Mouse (Mus musculus): ENCODE results near the gene Ankrd39.
A peak's percentile ranks its signal among the peaks of the same experiment; 100 is the strongest.

The Ankrd39 gene

GRCm38 (mm10) chr1:36546888-36547471, at the start of gene Ankrd39:
Gene Ankrd39, minus strand, starts transcription at chr1:36547445.
- DNase-seq (ENCODE audit: low spot score): peak; percentile 97

GRCm38 (mm10) chr1:36596114-36596513, 48.9 kb upstream of the Ankrd39 start:
- DNase-seq (ENCODE audit: low spot score): no peak

GRCm38 (mm10) chr1:36595167-36595931, 48.1 kb upstream of the Ankrd39 start:
- no peak for DNase-seq (ENCODE audit: low spot score)

- no peak for DNase-seq (ENCODE audit: low spot score)
Measured at GRCm38 (mm10) chr1:36593099-36593498, 45.9 kb upstream of the Ankrd39 start.

DNA sequence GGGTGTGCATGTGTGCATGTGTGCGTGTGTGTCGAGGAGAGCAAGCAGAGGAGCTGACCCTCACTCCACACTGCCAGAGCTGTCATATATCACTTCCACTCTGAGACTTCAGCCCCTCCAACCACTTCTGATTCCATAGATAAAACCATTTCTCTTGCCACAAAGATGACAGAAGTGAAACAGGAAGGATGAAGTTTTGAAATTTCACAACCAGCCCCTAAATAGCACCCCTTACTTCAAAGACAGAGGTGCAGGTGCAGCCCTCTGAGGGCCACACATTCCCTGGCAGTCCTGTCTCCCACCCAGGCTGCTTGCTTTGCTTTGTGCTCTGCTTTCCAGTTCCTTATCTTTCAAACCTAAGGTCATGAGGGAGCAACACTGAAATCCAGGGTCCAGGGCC, 44.2 kb upstream of the Ankrd39 start:
- DNase-seq (ENCODE audit: low spot score): no peak

DNA sequence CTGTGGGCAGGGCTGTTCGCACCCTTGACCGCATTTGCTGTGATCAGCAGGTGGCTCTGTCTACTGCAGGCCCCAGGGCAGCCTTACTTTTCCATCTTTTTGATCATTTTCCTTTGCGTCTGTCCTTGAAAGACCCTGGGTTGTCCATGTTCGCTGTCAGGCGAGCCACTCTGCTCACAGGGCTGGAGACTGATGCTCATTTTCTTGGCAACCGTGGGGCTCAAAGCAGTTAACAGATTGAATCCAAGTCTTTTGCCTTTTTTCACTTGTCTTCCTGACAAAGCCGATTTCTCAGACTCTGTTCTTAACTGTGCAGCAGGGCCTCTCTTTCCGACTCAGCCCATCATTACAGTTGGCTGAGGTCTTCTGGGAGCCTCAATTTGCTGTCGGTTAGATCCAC, 43.4 kb upstream of the Ankrd39 start:
- DNase-seq (ENCODE audit: low spot score): no peak

DNA sequence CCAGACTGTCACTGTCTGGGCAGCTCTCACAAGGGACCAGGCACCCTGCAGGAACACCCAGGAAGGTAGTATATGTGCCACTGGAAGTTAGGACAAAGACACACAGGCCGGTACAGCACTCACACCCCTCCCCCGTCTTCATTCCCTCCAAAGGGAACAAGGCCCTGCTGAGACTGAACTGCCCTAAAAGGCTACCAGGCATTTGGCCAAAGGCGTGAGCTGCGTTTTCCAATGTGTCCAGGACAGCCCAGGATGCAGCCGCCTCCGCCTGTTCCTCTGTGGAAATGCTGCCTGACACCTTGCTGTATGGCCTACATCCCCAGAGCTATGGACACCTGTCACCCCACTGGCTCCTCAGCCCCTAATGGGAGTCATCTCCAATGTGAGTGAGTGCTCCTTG, 42.2 kb upstream of the Ankrd39 start:
- no peak for DNase-seq (ENCODE audit: low spot score)

DNA sequence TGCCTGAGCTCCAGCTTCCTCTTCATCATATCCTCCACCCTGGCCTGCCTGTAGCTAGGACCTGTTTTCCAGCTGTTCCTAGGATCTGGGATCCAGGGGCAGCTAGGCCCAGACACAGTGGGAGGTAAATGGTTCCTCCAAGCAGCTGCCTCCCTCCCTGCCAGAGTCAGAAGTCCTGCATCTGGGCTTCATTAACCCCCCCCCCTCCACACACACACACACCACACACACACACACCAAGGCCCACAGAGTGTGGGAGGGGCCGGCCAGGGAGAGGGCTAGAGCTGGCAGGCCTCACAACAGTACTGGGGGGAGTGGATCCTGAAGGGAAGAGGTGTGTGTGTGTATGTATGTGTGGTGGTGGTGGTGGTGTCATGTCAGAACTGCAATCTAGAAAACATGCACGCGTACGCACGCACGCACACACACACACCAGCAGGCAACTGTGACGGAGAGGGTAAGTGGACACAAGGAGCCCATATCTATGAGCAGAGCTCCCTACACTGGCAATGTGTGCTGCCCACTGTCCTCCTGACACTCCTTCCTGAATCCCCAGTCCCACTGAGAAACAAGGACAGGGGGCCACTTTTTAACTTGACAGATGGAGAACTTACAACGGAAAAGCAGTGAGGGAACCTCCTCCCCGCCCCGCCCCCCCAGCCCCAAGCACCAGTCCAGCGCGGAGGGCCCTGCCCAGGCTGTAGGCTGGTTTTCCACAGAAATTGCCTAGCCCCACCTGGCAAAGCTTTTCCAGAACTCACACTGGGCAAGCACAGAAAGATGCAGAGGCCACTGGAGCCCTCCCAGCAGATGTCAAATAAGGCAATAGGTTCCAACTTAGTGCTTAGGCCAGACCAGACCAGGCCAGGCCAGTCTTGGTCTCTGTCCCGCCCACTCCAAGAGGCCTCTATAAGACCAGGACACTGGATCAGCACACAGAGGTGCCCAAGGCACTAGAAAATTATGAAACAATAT, 41.5 kb upstream of the Ankrd39 start:
- no peak for DNase-seq (ENCODE audit: low spot score)

GRCm38 (mm10) chr1:36587860-36588259, 40.6 kb upstream of the Ankrd39 start:
- no peak for DNase-seq (ENCODE audit: low spot score)

- DNase-seq (ENCODE audit: low spot score): no peak
Measured at GRCm38 (mm10) chr1:36586288-36586687, 39.0 kb upstream of the Ankrd39 start.

GRCm38 (mm10) chr1:36583408-36584116, 36.3 kb upstream of the Ankrd39 start:
- no peak for DNase-seq (ENCODE audit: low spot score)

GRCm38 (mm10) chr1:36582211-36582610, 35.0 kb upstream of the Ankrd39 start:
- DNase-seq (ENCODE audit: low spot score): no peak

DNA sequence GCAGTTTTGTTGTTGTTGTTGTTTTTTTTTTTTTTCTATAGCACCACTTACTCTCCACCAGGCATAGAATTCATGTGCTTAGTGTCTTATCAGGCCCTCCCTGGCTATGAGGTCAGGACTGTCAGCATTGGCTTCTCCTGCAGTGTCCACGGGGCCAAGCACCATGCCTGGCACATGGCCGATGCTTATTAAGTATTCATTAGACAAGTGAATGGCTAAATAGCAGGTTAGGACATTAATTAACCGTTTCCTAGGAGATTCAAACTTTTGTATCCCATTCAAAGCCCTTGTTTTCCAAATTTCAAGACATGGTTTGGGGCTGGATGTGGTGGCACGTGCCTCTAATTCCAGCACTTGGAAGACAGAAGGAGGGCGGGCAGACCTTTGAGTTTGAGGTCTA, 34.0 kb upstream of the Ankrd39 start:
- DNase-seq (ENCODE audit: low spot score): no peak

DNA sequence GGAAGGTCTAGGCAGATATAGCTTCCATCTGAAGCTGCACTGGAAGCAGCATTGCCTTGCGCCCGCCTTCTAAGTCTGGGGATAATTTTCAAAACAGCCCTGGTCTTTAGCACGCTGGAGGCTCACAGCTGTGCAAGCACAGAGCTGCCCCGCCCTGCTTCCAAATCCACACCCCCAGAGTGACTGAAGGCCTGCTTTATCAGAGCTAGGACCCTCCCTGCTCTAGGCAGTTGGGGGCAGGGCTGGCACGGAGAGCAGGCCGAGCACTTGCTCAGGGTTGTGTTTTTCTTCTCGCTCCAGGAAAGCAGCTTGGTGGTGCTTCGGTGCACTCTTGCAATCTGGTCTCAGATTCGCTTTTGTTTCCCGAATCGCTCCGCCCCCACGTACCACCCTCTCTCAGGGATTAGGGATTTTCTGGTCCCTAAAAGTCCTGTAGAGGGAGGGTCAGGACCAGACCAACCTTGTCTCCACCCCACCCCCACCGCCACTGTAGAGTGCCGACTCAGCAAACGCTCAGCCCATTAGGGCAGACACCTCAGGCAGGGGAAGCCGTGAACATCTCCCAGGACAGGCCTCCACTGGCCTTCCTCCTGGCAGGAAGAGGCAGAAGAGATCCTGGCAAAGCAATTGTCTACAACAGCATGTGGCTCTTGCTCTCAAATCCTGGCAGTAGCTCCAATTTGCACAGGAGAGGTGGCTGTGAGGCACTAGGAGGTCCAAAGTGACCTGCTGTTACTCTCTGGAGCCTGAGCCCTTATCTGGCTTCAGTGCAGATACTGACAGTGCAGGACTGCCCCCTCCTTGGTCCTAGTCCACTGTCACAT, 33.4 kb upstream of the Ankrd39 start:
- DNase-seq (ENCODE audit: low spot score): peak; percentile 43

DNA sequence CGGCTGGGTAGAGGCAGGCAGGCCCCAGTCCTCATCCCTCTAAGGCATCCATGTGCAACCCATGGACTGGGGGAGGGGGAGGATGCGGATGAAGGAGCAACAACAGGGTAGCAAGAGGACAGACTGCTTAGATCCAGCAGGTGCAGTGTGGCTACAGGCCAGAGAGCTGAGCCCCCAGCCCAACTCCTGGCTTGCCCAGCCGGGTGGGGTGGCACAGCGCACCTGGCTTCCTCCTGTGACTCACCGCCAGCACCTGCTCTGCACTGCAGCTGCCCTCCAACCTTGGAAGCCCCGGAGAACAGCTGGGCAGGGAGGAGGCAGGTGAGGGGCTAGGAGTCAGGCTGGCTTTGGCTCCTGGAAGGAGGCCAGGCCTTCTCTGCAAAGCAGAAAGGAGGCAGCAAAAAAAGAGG, 32.7 kb upstream of the Ankrd39 start:
- DNase-seq (ENCODE audit: low spot score): no peak

DNA sequence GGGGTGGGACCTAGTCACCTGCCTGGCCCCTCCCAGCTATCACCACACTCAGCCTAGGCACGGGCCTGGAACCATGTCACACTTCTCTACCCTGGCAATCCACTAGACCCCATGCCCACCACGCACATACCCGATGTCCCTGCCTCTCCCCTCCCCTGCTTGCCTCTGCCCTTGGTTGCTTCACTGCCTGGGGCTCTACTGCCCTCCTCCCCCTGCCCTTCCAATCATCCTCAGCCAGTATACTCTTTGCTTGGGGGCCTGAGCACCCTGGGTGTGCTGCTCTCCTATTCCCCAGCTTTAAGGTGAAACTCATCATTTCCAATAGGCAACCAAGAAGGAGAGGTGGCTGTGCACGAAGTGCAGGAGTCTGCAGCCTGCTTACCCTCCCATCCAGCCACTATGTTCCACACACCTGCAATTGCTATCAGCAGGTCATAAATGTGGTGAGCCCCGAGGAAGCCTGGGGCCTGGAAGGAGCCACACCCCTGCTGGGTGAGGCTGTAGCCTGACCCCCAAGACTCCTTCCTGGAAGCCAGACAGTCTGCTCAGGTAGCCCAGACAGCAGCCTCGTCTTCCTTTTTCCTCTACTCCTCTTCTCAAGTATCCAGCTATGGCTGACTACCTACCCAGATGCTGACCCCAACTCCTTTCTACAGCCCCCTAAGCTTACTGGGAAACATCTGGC, 29.9 kb upstream of the Ankrd39 start:
- no peak for DNase-seq (ENCODE audit: low spot score)

- no peak for DNase-seq (ENCODE audit: low spot score)
Measured at GRCm38 (mm10) chr1:36575347-36575746, 28.1 kb upstream of the Ankrd39 start.

DNA sequence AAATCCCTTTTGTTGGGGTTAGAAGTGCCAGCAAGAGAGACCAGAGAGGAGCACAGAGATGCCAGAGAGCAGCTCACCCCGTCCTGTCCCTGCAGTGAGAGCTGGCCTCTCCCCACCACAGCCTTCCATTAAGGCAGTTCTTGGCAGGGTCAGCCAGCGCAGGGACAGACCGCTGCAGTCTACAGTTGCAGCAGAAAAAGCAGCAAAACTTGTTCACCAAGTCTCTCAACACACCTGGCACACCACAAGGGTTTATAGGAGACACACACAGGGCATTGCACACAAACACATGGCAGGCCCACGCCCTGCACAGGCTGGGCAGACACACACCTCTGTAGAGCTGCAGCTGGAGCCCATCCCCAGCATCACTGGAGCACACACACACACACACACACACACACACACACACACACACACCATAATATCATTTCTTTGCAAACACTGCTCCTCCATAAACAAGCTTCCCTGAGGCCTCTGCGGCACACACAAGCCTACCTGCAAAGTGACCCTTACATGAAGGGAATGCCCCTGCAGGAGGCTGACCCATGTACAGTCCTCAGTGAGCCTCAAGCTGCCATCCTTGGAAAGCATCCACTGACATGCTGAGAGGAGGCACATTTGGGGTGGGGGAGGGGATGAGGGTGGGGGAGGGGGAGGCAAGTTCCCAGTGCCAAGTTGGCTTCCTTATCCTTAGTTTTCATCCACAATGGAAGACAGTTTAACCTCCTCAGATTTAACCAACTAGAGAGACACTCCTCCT, 27.1 kb upstream of the Ankrd39 start:
- no peak for DNase-seq (ENCODE audit: low spot score)

- DNase-seq (ENCODE audit: low spot score): no peak
Measured at GRCm38 (mm10) chr1:36573524-36573923, 26.3 kb upstream of the Ankrd39 start.

DNA sequence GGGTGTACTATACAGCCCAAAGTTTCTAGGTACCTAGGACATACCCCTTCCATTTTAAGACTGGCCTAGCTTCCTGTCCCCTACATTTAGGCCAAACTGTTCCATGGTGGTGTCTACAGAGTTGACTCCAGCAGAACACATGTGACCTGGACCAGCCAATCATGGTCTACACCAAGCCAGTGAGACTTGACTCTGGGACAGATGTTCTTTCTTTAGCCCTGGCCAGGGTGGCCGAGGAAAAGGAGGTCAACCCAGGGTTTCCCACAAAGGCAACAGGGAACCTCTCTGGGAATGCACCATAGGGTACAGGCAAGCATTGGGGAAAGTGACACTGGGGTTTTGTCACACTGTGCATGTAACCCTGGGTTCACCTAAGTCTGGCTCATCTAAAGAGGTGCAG, 25.5 kb upstream of the Ankrd39 start:
- no peak for DNase-seq (ENCODE audit: low spot score)
